Mouse (Mus musculus): ENCODE data around the gene Cpn2. TPM values are rescaled to one million over a fixed set of nuclear protein-coding genes. Genes with fewer than 3 reads are reported as not detected.

Cpn2 gene
- polyA plus RNA-seq, 1 experiment from 2014 or later, result not detected

- Histone ChIP-seq H3K9me3 (ENCODE audit: control insufficient read depth, low read length) (no peaks in the 10 kb centered on the region), H3K27me3 (replicated peaks; ENCODE audit: control insufficient read depth, insufficient read depth, low read length) (no peaks in the 10 kb centered on the region), H3K4me2 (ENCODE audit: low read length) (no peak overlapping the region), H3K9ac (ENCODE audit: low read depth, low read length) (no peak overlapping the region), H3K4me1 (ENCODE audit: control insufficient read depth, insufficient read depth, low read depth, low read length) (no peaks in the 10 kb centered on the region), H3K4me3 (ENCODE audit: low read length) (no peak overlapping the region), H3K27ac (ENCODE audit: low read depth, low read length) (no peak overlapping the region), H3K36me3 (ENCODE audit: control insufficient read depth, insufficient read depth, low read length) (no peaks in the 10 kb centered on the region)
- no peak for ATAC-seq
- 82% methylated on average over 5 of the region's 5 CpGs for whole genome bisulfite sequencing
Measured at GRCm38 (mm10) chr16:30266561-30266960, 738 bp downstream of the Cpn2 start.

- Histone ChIP-seq H3K9me3 (ENCODE audit: control insufficient read depth, low read length) (no peaks in the 10 kb centered on the region), H3K4me1 (ENCODE audit: control insufficient read depth, insufficient read depth, low read depth, low read length) (no peaks in the 10 kb centered on the region), H3K9ac (ENCODE audit: low read depth, low read length) (no peak overlapping the region), H3K4me2 (ENCODE audit: low read length) (no peak overlapping the region), H3K27ac (ENCODE audit: low read depth, low read length) (no peak overlapping the region), H3K36me3 (ENCODE audit: control insufficient read depth, insufficient read depth, low read length) (no peaks in the 10 kb centered on the region), H3K27me3 (replicated peaks; ENCODE audit: control insufficient read depth, insufficient read depth, low read length) (no peaks in the 10 kb centered on the region), H3K4me3 (ENCODE audit: low read length) (no peak overlapping the region)
- WGBS, result 79% methylated on average over 4 of the region's 4 CpGs
- ATAC-seq, result no peak
Measured at GRCm38 (mm10) chr16:30265611-30266010, 1.7 kb downstream of the Cpn2 start.

- Histone ChIP-seq H3K4me1 (ENCODE audit: control insufficient read depth, insufficient read depth, low read depth, low read length) (no peaks in the 10 kb centered on the region), H3K4me3 (ENCODE audit: low read length) (no peak overlapping the region), H3K27me3 (replicated peaks; ENCODE audit: control insufficient read depth, insufficient read depth, low read length) (no peaks in the 10 kb centered on the region), H3K36me3 (ENCODE audit: control insufficient read depth, insufficient read depth, low read length) (no peaks in the 10 kb centered on the region), H3K9me3 (ENCODE audit: control insufficient read depth, low read length) (no peaks in the 10 kb centered on the region), H3K9ac (ENCODE audit: low read depth, low read length) (no peak overlapping the region), H3K4me2 (ENCODE audit: low read length) (no peak overlapping the region), H3K27ac (ENCODE audit: low read depth, low read length) (no peak overlapping the region)
- ATAC-seq, result no peak
- WGBS, result 59% methylated on average over 4 of the region's 4 CpGs
Measured at GRCm38 (mm10) chr16:30263156-30263555, 4.1 kb downstream of the Cpn2 start.

DNA sequence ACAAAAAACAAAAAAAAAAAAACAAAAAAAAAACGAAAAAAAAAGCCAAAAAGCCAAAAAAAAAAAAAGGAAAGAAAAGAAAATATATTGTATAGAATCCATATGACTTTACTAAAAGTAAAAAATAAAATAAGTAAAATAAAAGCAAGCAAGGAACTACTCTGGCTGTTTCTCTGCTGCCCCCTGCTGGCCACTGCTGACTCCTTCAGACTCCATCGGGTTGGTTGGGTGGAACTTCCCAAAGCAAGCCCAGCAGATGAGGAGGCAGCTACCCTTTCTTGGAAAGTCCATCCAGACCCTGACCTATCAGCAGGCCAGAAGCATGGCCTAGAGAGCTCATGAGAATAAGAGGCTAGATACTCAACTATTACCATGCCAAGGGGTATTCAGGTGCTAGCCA lies 4.6 kb downstream of the Cpn2 start:
- H3K27me3 ChIP-seq (replicated peaks; ENCODE audit: control insufficient read depth, insufficient read depth, low read length), result no peaks in the 10 kb centered on the region
- no peak overlapping the region for H3K4me2 ChIP-seq (ENCODE audit: low read length)
- H3K4me1 ChIP-seq (ENCODE audit: control insufficient read depth, insufficient read depth, low read depth, low read length), result no peaks in the 10 kb centered on the region
- H3K36me3 ChIP-seq (ENCODE audit: control insufficient read depth, insufficient read depth, low read length), result no peaks in the 10 kb centered on the region
- ATAC-seq, result no peak; the same call in 1 of the 2 replicates
- no peaks in the 10 kb centered on the region for H3K9me3 ChIP-seq (ENCODE audit: control insufficient read depth, low read length)
- no peak overlapping the region for H3K9ac ChIP-seq (ENCODE audit: low read depth, low read length)
- no peak overlapping the region for H3K27ac ChIP-seq (ENCODE audit: low read depth, low read length)
- 0% methylated on average over 2 of the region's 2 CpGs for WGBS
- no peak overlapping the region for H3K4me3 ChIP-seq (ENCODE audit: low read length)

- Histone ChIP-seq H3K4me1 (ENCODE audit: control insufficient read depth, insufficient read depth, low read depth, low read length) (no peaks in the 10 kb centered on the region), H3K36me3 (ENCODE audit: control insufficient read depth, insufficient read depth, low read length) (no peaks in the 10 kb centered on the region), H3K27ac (ENCODE audit: low read depth, low read length) (no peak overlapping the region), H3K4me3 (ENCODE audit: low read length) (no peak overlapping the region), H3K9me3 (ENCODE audit: control insufficient read depth, low read length) (no peaks in the 10 kb centered on the region), H3K4me2 (ENCODE audit: low read length) (no peak overlapping the region), H3K27me3 (replicated peaks; ENCODE audit: control insufficient read depth, insufficient read depth, low read length) (no peaks in the 10 kb centered on the region), H3K9ac (ENCODE audit: low read depth, low read length) (no peak overlapping the region)
- WGBS, result 91% methylated on average over 10 of the region's 10 CpGs
- ATAC-seq, result no peak
Measured at GRCm38 (mm10) chr16:30262157-30262556, 5.1 kb downstream of the Cpn2 start.

- ATAC-seq, result no peak
- Histone ChIP-seq H3K27ac (ENCODE audit: low read depth, low read length) (no peak overlapping the region), H3K9ac (ENCODE audit: low read depth, low read length) (no peak overlapping the region), H3K36me3 (ENCODE audit: control insufficient read depth, insufficient read depth, low read length) (no peaks in the 10 kb centered on the region), H3K4me1 (ENCODE audit: control insufficient read depth, insufficient read depth, low read depth, low read length) (no peaks in the 10 kb centered on the region), H3K4me2 (ENCODE audit: low read length) (no peak overlapping the region), H3K4me3 (ENCODE audit: low read length) (no peak overlapping the region), H3K9me3 (ENCODE audit: control insufficient read depth, low read length) (no peaks in the 10 kb centered on the region), H3K27me3 (replicated peaks; ENCODE audit: control insufficient read depth, insufficient read depth, low read length) (no peaks in the 10 kb centered on the region)
- WGBS, result 83% methylated on average over 9 of the region's 9 CpGs
Measured at GRCm38 (mm10) chr16:30261341-30261740, 6.0 kb downstream of the Cpn2 start.

GRCm38 (mm10) chr16:30260012-30260635 lies 7.2 kb downstream of the Cpn2 start:
- Histone ChIP-seq H3K4me2 (ENCODE audit: low read length) (no peak overlapping the region), H3K9ac (ENCODE audit: low read depth, low read length) (no peak overlapping the region), H3K27me3 (replicated peaks; ENCODE audit: control insufficient read depth, insufficient read depth, low read length) (no peaks in the 10 kb centered on the region), H3K4me3 (ENCODE audit: low read length) (no peak overlapping the region), H3K27ac (ENCODE audit: low read depth, low read length) (no peak overlapping the region), H3K4me1 (ENCODE audit: control insufficient read depth, insufficient read depth, low read depth, low read length) (no peaks in the 10 kb centered on the region), H3K9me3 (ENCODE audit: control insufficient read depth, low read length) (no peaks in the 10 kb centered on the region), H3K36me3 (ENCODE audit: control insufficient read depth, insufficient read depth, low read length) (no peaks in the 10 kb centered on the region)
- no peak for ATAC-seq
- 86% methylated on average over 15 of the region's 15 CpGs for WGBS

- no peak for ATAC-seq
- H3K27me3 ChIP-seq (replicated peaks; ENCODE audit: control insufficient read depth, insufficient read depth, low read length), result peaks cover 2% of the 10 kb centered on the region; the same call in 1 of the 2 replicates
- H3K9ac ChIP-seq (ENCODE audit: low read depth, low read length), result no peak overlapping the region
- H3K9me3 ChIP-seq (ENCODE audit: control insufficient read depth, low read length), result no peaks in the 10 kb centered on the region
- H3K4me1 ChIP-seq (ENCODE audit: control insufficient read depth, insufficient read depth, low read depth, low read length), result no peaks in the 10 kb centered on the region
- WGBS, result 82% methylated on average over 10 of the region's 10 CpGs
- no peak overlapping the region for H3K27ac ChIP-seq (ENCODE audit: low read depth, low read length)
- H3K4me3 ChIP-seq (ENCODE audit: low read length), result no peak overlapping the region
- no peak overlapping the region for H3K4me2 ChIP-seq (ENCODE audit: low read length)
- H3K36me3 ChIP-seq (ENCODE audit: control insufficient read depth, insufficient read depth, low read length), result no peaks in the 10 kb centered on the region
Measured at GRCm38 (mm10) chr16:30259444-30259843, 7.9 kb downstream of the Cpn2 start.

DNA sequence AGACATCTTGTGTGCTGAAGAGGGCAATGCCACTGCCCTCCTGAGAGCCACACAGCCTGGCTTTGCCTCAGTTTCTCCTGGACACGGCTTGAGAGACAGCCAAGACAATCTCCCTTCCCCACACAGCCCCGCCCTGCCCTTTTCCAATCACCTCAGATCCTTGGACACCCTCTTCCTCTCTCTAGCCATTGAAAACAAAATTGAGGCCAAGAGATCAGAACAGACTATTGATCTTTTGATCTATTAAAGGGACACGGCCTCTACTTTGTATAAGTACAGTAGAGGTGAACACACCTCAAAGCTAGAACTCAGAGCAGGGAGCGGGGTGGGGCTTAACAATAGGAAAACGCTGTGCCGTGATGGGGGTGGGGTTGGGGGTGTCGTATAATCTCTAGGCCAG lies 8.9 kb downstream of the Cpn2 start:
- Histone ChIP-seq H3K27ac (ENCODE audit: low read depth, low read length) (no peak overlapping the region), H3K27me3 (replicated peaks; ENCODE audit: control insufficient read depth, insufficient read depth, low read length) (peaks cover 2% of the 10 kb centered on the region; the same call in 1 of the 2 replicates), H3K4me2 (ENCODE audit: low read length) (no peak overlapping the region), H3K4me3 (ENCODE audit: low read length) (no peak overlapping the region), H3K4me1 (ENCODE audit: control insufficient read depth, insufficient read depth, low read depth, low read length) (no peaks in the 10 kb centered on the region), H3K9ac (ENCODE audit: low read depth, low read length) (no peak overlapping the region), H3K9me3 (ENCODE audit: control insufficient read depth, low read length) (no peaks in the 10 kb centered on the region), H3K36me3 (ENCODE audit: control insufficient read depth, insufficient read depth, low read length) (no peaks in the 10 kb centered on the region)
- ATAC-seq, result no peak
- 92% methylated on average over 7 of the region's 7 CpGs for WGBS

DNA sequence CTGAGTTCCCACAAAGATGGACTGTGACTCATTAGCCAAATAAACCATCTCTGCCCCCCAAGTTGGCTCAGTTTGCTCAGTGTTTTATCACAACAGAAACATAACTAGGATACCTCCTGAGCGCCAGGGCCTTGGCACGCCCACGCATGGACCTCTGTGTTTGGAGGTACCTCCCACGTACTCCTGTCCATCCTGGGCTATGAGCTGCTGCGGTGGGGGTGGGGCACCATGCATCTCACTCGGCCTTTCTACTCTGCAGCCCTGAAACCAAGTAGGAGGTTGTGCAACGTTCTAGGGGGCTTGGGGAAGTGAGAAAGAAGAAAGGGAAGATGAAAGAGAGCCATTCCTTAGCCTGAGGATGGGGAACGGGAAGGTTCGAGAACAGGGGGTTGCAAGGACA lies 9.6 kb downstream of the Cpn2 start:
- no peak for ATAC-seq
- no peaks in the 10 kb centered on the region for H3K36me3 ChIP-seq (ENCODE audit: control insufficient read depth, insufficient read depth, low read length)
- H3K9ac ChIP-seq (ENCODE audit: low read depth, low read length), result no peak overlapping the region
- peaks cover 2% of the 10 kb centered on the region; the same call in 1 of the 2 replicates for H3K27me3 ChIP-seq (replicated peaks; ENCODE audit: control insufficient read depth, insufficient read depth, low read length)
- H3K27ac ChIP-seq (ENCODE audit: low read depth, low read length), result no peak overlapping the region
- 80% methylated on average over 9 of the region's 9 CpGs for WGBS
- H3K4me2 ChIP-seq (ENCODE audit: low read length), result no peak overlapping the region
- H3K4me3 ChIP-seq (ENCODE audit: low read length), result no peak overlapping the region
- no peaks in the 10 kb centered on the region for H3K9me3 ChIP-seq (ENCODE audit: control insufficient read depth, low read length)
- no peaks in the 10 kb centered on the region for H3K4me1 ChIP-seq (ENCODE audit: control insufficient read depth, insufficient read depth, low read depth, low read length)
